Mouse (Mus musculus) urinary bladder, adult 2 months (tissue): Measurements from ENCODE around the gene Gm2035. TPM values are rescaled to one million over a fixed set of nuclear protein-coding genes. Genes with fewer than 3 reads are reported as not detected.
"Not testable (repeated sequence)": the region's sequence is repeated elsewhere in the genome, so short reads cannot be mapped to it uniquely, and the experiment has no call there.

Experiments
- DNase-seq: peaks from one replicate; pipeline ENCODE4 v3.0.0; 2022; ENCODE audit warnings: low spot score
- polyA plus RNA-seq: library from polyadenylated mRNA; depleted of rRNA; stranded (reverse); fragments of >200 nt; gene quantifications from 2 replicates; pipeline ENCODE4 v1.2.3, GENCODE M21; 2012; rRNA removed

Gene Gm2035
- polyA plus RNA-seq = not detected in 2 replicates

GRCm38 (mm10) chr12:87919721-87920120 lies at the start of gene Gm2035:
Gene Gm2035 (minus strand): TSS chr12:87919857.
- not testable (repeated sequence) for DNase-seq

- DNase-seq = not testable (repeated sequence)
Observed at GRCm38 (mm10) chr12:87953780-87954179, 34.1 kb upstream of the Gm2035 start, which contains the start of gene Gm2042. Gene Gm2042 (plus strand): TSS chr12:87954080.

- not testable (repeated sequence) for DNase-seq
Observed at GRCm38 (mm10) chr12:87895070-87895469, 24.6 kb downstream of the Gm2035 start, which contains the start of gene Gm2022. Gene Gm2022 (plus strand): TSS chr12:87895370.

- DNase-seq = not testable (repeated sequence)
Observed at GRCm38 (mm10) chr12:87873772-87874171, 45.9 kb downstream of the Gm2035 start, which contains the start of gene Gm2016. Gene Gm2016 (plus strand): TSS chr12:87874072.

Other genes starting within 250 kb of the Gm2035 start
- not detected in 2 replicates for gene Gm21319, start 144.1 kb downstream of the Gm2035 start, polyA plus RNA-seq
- gene Gm21936, start 124.3 kb downstream of the Gm2035 start, polyA plus RNA-seq = not detected in 2 replicates
- gene BB287469, start 103.3 kb downstream of the Gm2035 start, polyA plus RNA-seq = not detected in 2 replicates
- gene Gm2001, start 77.5 kb downstream of the Gm2035 start, polyA plus RNA-seq = not detected in 2 replicates
- not detected in 2 replicates for gene Gm2016, start 45.8 kb downstream of the Gm2035 start, polyA plus RNA-seq
- gene Gm2022, start 24.5 kb downstream of the Gm2035 start, polyA plus RNA-seq = not detected in 2 replicates
- not detected in 2 replicates for gene Gm2042, start 34.2 kb upstream of the Gm2035 start, polyA plus RNA-seq
- gene Gm2075, start 92.0 kb upstream of the Gm2035 start, polyA plus RNA-seq = not detected in 2 replicates
- not detected in 2 replicates for gene Gm6803, start 98.9 kb upstream of the Gm2035 start, polyA plus RNA-seq
- gene Gm2056, start 107.1 kb upstream of the Gm2035 start, polyA plus RNA-seq = not detected in 2 replicates
- gene Gm16368, start 163.8 kb upstream of the Gm2035 start, polyA plus RNA-seq = not detected in 2 replicates